Mouse (Mus musculus) 3134 (cell line): Measurements from ENCODE around the gene Plcb4.

Experiments used
- DNase-seq: peaks from one replicate; pipeline ENCODE4 v3.0.0-alpha.2; 2011; ENCODE audit warnings: low spot score; ENCODE audit not compliant: insufficient read length; ENCODE audit errors: extremely low read depth

The Plcb4 gene

DNA sequence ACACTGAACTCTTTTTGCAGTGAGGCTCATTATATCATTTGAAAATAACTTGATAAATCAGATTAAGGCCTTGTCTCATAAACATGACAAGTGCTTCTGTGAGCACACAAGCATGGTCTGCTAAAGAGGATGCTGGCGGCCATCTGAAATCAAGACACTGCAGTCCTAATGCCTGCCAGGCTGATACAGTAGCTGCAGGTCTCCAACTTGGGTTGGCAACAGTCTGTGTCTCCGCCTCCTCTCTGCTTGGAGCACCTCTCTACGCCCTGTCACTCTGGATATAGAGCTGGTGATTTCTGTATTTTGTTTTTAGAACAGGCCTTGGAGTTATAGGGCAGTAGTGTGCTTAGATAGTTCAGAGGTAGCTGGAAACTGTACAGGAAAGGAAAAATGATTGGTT is 188.1 kb downstream of the Plcb4 start:
- DNase-seq = no peak

- DNase-seq = no peak
These were observed 188.9 kb downstream of the Plcb4 start for GRCm38 (mm10) chr2:135847738-135848137.

- DNase-seq = no peak
These were observed 189.4 kb downstream of the Plcb4 start for GRCm38 (mm10) chr2:135848169-135848568.

GRCm38 (mm10) chr2:135851964-135852363 is 193.2 kb downstream of the Plcb4 start:
- no peak for DNase-seq

- no peak for DNase-seq
These were observed 194.3 kb downstream of the Plcb4 start for GRCm38 (mm10) chr2:135853085-135853484.

DNA sequence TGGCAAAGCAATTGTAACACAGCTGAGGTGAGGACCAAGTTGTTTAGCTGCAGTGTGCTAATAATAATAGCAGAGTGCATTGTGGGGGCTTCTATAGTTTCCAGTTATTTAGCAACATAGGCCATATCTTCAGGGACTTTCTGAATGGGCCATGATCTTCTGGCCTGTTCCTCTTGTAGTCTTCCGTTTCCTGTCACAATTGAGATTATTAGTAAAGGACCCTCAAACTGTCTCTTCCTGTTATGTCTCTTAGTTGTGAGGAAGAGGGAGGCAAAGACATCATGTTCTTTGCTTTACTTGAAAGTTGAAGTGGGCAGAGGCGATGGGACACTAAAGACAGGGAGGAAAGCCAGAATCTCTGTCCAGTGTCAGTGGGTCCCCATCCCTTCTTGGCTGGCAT is 195.2 kb downstream of the Plcb4 start:
- DNase-seq = no peak

GRCm38 (mm10) chr2:135855890-135856490 is 197.2 kb downstream of the Plcb4 start:
- no peak for DNase-seq

GRCm38 (mm10) chr2:135856826-135857225 is 198.0 kb downstream of the Plcb4 start:
- DNase-seq = no peak

DNA sequence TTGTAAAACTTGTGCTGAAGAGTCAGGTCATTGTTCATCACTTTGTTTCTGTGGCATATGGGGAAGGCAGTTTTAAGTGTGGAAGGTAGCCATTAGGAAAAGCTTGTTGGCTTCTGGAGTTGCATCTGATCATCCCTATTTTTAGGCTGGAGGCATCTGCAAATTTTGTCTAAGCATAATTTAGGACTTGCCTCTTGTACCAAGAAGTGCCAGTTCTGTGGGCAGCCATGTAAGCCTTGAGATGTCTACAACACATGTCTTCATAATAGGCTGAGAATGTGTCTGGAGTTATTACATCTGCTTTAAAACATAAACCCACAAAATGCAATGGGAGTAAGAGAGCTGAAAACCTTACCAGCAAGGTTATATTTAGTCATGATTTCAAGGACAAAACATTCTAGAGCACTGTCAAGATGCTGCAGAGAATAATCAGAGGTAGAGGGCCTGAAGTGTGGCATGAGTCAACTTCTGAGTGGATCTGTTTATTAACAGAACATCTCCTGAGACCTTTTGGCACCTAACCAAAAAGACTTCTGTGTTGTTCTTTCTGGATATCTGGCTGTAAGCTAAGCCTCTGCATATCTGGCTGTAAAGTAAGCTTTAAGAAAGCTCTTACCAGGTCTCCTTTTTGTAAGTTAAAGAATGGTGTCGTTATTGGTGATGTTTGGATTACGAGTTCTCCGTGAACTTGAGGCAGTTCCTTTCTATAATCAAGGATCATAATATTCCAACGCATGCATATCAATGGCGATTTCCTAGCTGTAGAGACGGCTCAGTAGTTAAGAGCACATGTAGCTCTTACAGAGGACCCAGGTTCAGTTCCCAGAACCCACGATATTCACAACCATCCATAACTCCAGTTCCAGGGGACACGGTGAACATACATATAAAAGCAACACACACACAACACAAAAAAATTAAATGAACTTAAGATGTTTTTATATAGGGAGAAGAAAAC is 203.0 kb downstream of the Plcb4 start:
- DNase-seq = no peak

DNA sequence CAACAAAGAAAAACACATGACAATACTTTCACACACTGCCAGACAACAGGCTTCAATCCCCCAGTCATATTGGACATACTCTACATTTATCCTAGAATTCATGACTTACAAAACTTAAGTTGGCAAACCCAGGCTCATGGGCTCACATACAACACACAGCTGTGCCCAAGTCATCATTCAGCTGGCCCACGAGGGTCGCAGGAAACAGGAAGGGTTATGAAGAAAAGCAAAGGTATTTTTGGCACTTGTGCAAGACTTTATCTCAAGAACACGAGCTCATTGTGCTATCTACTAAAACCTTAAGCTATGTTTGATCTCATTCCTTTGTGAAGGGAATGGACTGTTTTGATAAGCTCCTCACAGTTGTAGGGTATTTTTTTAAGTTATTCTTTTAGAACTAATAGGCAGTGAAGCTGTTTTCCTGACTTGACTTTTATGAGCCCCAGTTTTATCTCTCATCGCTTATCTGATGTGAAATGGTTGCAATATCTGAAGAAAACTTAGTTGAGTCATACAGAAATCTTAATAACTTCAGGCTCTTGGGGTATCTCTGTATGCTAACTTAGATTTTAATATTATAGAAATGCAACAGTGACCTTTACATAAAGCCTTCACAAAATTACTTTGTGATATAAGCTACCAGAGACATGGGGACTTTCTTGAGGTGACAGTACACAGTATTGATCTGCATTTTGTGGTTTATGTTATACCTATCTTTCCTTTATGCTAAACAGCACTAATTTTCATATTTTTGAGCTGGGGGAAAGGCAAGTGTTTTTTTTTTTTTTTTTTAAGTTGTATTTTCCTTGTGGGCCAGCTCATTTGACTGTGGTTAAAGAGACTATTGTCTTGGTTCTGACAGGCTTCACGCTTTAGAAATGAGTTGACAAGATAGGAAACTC is 203.9 kb downstream of the Plcb4 start:
- no peak for DNase-seq

DNA sequence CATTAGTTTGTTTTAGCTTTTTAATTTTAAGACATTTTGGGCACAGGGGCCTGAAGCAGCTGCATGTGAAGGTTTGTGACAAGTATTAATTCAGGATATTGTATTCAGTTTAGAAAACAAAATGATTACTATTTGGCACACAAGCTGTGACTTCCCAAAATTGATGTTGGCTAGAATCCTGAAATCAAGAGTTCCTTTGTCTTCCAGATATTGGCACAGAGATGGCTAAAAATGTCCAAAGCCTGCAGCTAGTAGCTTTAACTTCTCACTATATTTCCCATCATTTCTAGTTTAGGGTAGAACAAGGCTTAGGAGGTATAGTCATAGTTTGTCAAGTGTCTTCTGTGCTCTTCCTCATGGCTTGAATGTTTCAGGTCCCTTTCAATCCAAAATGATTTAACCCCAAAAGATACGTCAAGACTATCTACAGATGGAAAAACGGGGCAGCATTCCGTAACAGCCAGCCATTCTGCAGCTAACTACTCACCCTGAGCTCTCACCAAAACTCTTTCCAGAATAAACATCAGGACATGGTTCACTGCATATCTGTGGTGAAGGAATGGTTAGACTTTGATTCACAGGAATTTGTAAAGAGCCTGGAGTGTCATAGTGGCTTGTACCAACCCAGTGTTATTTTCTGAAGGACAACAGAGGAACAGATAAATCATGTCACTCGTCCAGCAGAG is 204.7 kb downstream of the Plcb4 start:
- DNase-seq = peak; percentile 55

DNA sequence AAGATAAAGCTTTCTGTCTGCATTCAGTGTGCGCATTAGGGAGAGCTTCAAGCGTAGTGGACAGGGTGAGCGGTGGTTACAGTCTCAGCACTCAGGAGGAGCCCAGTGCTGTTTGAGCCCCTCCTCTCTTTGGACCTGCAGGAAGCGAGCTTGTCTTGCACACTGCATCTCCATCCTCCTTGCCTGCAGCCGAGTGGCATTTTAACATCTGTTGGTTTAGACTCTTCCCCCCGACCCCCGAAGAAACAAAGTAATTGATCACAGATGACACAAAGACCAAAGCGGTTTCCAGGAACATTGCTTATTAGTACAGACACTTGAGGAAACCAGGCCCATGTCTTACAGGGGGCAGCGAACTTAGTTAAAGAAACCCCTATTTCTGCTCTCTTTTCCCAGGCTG is 207.6 kb downstream of the Plcb4 start:
- DNase-seq = no peak

- no peak for DNase-seq
These were observed 208.0 kb downstream of the Plcb4 start for GRCm38 (mm10) chr2:135866838-135867237.

DNA sequence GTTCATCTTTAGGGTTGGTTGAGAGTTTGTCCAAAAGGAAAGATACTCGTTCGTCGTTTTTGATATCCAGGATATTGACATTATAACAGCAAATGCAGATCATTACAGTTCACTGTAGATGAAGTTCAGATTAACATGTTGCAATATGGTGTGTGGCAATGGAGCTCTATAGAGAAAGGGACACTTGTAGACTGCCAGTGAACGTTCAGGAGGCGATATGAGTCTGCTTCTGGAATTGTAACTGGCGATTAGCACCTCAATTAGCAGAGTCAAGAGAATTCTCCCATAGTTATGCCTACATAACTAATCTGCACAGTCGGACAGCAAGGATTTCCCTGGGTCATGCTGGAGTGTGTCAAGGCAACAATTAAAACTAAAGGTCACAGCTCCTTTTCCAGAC is 210.8 kb downstream of the Plcb4 start:
- DNase-seq = no peak

DNA sequence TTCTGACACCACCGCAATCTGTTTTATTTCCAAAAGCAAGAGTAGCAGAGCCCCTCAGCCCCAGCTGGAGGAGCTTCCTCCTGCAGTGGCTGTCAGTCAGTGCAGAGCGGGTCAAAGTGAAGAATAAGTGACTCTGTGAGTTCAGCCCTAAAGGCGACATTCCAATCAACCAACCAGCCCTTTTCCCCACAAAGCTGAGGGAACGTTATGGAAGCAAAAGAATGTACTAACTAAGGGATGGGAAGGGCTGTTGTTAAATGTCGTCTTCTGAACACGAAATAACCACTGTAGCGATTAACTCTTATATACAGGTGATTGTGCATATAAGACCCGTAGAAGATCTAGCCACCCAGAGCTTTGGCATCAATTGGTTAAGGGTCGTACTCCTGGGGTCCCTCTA is 214.3 kb downstream of the Plcb4 start:
- DNase-seq = no peak

- no peak for DNase-seq
These were observed 214.9 kb downstream of the Plcb4 start for GRCm38 (mm10) chr2:135873761-135874160.

- DNase-seq = no peak
These were observed 216.7 kb downstream of the Plcb4 start for GRCm38 (mm10) chr2:135875549-135875948.

DNA sequence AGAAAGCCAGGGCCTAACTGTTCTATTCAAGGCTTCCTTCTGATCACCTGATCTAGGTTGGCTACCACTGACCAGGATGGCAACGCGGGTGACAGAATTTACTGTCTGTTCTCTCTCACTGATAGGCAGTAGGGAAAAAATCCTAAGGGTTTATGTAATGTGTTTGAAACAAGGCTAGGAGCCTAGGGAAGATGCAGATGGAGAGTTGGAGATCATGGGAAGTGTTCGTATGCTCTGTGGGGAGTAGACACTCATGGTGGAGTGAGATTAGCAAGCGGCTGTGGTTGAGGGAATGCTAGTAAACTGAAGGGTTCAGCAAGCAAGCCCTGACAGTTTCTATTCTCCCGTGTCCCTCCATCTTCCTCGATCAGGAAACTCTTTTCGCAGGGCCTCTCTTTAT is 220.5 kb downstream of the Plcb4 start:
- DNase-seq = no peak

- DNase-seq = no peak
These were observed 221.5 kb downstream of the Plcb4 start for GRCm38 (mm10) chr2:135880269-135880760.

DNA sequence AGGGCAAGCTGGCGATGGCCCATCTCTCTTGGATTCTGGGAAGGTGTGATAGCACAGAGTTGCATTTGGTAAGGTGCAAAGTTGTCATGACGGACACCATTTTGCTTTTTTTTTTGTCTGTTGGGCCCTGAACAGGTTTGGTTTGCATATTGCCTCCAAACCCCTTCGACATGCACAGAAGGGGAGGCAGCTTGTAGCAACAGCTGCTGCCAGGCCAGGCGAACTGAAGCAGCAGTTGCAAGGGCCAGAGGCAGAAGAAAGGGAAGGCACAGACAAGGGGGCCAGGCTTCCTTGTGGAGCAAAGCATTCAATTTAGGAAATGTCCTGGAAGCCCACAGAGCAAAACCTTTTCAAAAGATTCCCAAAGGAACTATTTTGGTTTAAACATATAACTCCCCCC is 224.5 kb downstream of the Plcb4 start:
- no peak for DNase-seq
